Mouse (Mus musculus): ENCODE measurements around the gene Psme2. TPM values are rescaled to one million over a fixed set of nuclear protein-coding genes. Genes with fewer than 3 reads are reported as not detected.

The Psme2 gene
- total RNA-seq, 2 experiments from 2014 or later: 42.3 to 45.4 TPM

GRCm38 (mm10) chr14:55598521-55599390 is 7.8 kb upstream of the Psme2 start:
- no peak for DNase-seq (ENCODE audit: low spot score in 2 of 2)
- intact Hi-C loops (cut with DNase I): no loop called here

DNA sequence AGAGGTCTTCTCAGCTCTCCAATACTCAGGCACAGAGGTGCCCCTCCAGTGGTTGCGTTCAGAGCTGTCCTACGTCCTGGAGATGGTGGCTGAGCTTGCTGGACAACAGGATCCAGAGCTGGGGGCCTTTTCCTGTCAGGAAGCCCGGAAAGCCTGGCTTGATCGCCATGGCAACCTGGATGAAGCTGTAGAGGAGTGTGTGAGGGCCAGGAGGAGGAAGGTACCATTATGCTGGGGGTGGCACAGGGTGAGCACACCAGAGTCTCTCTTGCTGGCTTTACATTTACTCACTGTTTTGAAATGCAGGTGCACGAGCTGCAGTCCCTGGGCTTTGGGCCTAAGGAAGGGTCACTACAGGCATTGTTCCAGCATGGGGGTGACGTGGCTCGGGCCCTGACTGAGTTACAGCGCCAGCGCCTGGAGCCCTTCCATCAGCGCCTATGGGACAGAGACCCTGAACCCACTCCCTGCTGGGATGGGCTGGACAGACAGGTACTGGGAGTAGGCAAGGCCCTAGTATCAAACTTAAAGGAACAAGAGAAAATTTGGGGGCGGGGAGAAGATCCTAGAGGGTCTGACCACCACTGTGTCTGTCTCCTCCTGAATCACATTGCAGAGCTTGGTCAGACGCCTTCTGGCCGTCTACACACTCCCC is 5.2 kb upstream of the Psme2 start:
- intact Hi-C loops (cut with DNase I): no loop called here
- no peak for DNase-seq (ENCODE audit: low spot score in 2 of 2)

- no peak for DNase-seq (ENCODE audit: low spot score in 2 of 2)
- intact Hi-C loops (cut with DNase I): no loop called here
Measured at GRCm38 (mm10) chr14:55592226-55592625, 1.3 kb upstream of the Psme2 start.

- intact Hi-C loops (cut with DNase I): loop anchor here (2.0 kb wide), 1 partner anchor 31 kb away; the partner anchor contains the start of genes A730061H03Rik and Dcaf11
- DNase-seq (ENCODE audit: low spot score in 2 of 2): peak; percentile 91 to 93
Measured at GRCm38 (mm10) chr14:55591331-55591891, 498 bp upstream of the Psme2 start, which contains the start of gene Rnf31. Rnf31 (plus strand) TSS chr14:55591708.

DNA sequence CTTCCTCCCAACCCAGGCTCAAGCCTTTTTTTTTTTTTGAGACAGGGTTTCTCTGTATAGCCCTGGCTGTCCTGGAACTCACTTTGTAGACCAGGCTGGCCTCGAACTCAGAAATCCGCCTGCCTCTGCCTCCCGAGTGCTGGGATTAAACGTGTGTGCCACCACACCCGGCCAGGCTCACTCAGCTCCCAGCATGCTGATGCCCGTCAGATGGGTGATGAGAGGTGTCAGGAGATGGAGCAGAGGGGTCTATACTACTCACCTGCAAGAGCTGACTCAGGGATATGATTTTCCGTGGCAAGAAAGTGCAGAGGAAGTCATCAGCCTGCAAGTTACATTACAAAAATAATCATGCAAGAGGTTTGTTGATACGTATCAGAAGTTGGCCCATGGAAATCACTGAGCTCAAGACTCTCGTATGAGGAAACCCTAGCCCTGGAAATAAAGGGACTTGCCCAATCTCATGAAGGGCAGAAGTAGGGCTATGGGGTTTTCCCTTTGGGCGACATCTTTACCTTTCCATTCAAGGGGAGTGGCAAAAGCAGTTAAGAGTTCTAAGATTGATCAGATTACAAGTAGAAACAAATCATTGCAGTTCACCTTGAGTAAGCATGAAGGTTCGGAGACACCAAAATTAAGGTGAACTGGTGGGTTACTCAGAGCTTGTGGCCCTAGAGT is 1.0 kb downstream of the Psme2 start:
- DNase-seq (ENCODE audit: low spot score in 2 of 2): no peak
- intact Hi-C loops (cut with DNase I): loop anchor here (2.0 kb wide), 1 partner anchor 29 kb away; the partner anchor contains the start of genes A730061H03Rik and Dcaf11

DNA sequence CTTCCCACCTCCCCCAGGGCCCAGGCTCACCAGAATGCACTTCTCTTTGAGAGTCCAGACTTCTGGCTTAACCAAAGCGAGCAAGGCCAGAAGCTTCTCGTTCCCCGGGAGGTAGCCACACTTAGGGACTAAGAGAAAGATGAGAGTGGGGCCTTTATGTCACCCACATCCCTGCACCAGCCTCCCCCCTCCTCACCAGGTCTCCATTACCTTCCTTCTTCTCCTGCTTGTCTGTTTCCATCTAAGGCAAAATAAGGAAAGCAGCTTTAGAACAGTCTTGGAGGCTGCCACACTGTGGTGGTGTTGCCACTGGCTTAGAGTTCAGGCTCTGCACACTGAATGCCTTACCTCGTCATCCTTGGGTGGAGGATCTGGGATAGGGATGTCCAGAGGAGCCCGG is 1.6 kb downstream of the Psme2 start:
- intact Hi-C loops (cut with DNase I): no loop called here
- no peak for DNase-seq (ENCODE audit: low spot score in 2 of 2)

GRCm38 (mm10) chr14:55586149-55586548 is 4.8 kb downstream of the Psme2 start:
- intact Hi-C loops (cut with DNase I): no loop called here
- DNase-seq (ENCODE audit: low spot score in 2 of 2): no peak

DNA sequence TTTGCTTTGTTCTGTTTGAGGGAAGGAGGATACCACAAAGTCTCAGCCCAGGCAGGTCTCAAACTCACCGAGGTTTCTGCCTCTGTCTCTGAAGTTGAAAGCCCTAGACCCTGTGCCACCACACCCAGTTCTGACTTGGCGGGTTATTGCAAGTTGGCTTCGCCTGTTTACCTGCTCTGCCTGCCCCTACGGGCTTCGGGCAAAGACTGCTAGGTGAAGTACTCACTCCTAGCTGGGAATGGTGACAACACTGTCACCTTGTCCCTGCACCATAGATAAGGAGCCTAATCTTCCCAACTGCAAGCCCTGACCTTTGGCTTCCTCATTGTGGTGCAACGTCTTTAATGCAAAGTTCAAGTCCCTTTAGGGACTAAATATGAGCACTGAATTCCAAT is 5.3 kb downstream of the Psme2 start:
- intact Hi-C loops (cut with DNase I): no loop called here
- DNase-seq (ENCODE audit: low spot score in 2 of 2): no peak

GRCm38 (mm10) chr14:55584702-55585565 is 6.0 kb downstream of the Psme2 start, which contains the start of gene Emc9:
Emc9 (minus strand) TSS chr14:55585302.
- intact Hi-C loops (cut with DNase I): no loop called here
- peak; percentile 57 to 73 for DNase-seq (ENCODE audit: low spot score in 2 of 2)

- intact Hi-C loops (cut with DNase I): no loop called here
- no peak for DNase-seq (ENCODE audit: low spot score in 2 of 2)
Measured at GRCm38 (mm10) chr14:55584303-55584701, 6.6 kb downstream of the Psme2 start.

DNA sequence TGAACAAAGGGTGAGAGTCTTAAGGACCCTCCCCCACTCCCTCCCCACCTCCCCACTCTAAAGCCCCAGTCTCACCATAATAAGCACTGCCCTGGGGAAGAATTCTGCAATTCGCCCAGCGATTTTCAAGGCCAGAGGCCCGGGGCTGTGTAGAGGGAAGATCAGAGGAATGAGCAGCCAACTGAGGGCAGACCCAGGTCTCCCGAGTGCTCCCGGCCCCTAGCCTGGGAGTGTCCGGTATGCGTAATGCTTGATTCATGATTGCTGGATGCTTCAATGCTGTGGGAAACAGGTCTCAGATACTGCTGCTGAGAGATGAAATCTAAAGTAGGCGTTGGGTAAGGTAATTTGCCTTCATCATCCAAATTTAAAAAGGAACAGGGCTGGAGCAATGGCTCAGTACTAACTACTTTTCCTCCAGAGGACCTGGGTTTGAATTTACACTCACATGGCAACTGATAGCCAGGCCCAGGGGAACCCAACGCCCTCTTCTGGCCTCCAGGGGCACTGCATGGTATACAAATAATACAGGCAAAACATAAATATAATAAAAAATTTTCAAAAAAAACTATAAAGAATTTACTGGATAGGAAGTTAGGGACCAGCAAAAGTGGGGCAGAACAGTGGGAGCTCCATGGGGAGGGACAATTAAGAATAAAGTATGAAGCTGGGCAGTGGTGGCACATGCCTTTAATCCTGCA is 8.8 kb downstream of the Psme2 start:
- DNase-seq (ENCODE audit: low spot score in 2 of 2): no peak
- intact Hi-C loops (cut with DNase I): no loop called here

DNA sequence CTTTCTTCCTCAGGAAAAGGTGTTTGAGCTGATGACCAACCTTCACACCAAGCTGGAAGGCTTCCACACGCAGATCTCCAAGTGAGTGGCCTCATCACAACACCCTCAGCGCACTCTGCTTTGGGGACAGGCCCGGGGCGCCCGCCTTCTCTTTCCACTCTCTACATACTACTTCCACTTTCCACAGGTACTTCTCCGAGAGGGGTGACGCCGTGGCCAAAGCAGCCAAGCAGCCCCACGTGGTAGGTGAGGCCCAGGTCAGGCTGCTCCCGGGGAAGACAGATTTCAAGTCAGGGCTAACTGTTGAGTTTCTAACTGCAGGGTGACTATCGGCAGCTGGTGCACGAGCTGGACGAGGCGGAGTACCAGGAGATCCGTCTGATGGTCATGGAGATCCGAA is 10.2 kb downstream of the Psme2 start:
- intact Hi-C loops (cut with DNase I): no loop called here
- DNase-seq (ENCODE audit: low spot score in 2 of 2): no peak

GRCm38 (mm10) chr14:55579511-55580496 is 11.1 kb downstream of the Psme2 start:
- no peak for DNase-seq (ENCODE audit: low spot score in 2 of 2)
- intact Hi-C loops (cut with DNase I): no loop called here

DNA sequence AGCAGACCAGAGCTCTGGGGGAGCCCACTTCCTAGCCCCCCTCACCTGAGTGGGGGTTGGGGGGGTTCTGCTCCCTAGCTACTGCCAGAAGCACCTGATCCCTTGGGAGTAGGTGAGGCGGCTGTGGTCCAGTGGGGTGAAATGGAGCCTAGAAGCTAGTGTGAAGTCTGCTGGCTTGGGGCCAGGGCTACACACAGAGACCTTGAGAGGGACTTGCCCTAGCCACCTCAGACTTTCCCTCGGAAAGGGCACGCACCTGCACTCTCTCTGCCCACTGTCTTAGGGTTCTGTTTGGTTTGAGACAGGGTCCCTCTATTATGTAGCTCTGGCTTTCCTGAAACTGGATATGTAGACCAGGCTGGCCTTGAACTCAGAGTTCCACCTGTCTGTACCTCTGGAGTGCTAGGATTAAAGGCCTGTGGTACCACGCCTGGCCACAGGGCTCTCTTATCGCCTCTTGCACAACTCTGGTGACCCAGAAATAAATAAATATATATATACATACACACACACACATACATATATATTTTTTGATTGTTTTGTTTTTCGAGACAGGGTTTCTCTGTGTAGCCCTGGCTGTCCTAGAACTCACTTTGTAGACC is 12.1 kb downstream of the Psme2 start:
- intact Hi-C loops (cut with DNase I): no loop called here
- no peak for DNase-seq (ENCODE audit: low spot score in 2 of 2)

DNA sequence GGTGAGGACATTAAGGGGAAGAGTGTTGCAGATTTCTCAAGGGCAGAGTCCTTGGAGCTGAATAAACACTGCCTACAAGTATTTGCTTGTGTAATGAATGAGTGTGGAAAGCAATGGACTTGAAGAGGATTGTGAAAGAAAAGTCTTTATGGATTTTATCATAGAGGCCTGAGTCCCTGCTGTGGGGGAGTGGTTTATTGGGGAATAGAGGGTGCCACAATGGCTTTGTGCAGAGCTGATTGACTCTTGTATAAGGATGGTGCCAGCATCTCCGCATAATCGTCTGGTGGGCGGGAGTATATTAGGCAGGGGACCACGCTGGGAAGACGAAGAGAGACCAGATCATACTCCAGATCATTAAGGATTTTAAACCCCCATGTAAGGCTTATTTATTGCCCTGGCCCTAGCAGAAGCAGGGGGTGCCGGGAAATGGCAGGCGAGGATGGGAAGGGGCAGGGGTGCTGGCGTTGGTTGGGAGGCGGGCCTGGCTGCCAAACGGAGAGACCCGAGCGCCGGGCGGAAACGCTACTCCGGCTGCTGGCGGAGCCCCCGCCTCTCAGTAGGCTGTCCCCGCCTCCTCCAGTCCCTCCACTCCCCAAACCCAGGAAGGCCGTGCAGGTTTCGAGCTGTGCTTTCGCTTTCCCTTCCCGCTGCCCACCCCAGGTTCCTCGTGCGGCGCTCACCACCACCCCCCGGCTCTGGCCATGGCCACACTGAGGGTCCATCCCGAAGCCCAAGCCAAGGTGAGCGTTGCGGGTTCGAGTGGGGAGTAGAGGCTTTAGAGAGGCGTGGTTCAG is 12.8 kb downstream of the Psme2 start, which contains the start of gene Psme1:
TSS of gene Psme1 (plus strand) at position 253 of the 797 bp plus-strand sequence.
- peak; percentile 64 to 69 for DNase-seq (ENCODE audit: low spot score in 2 of 2)
- intact Hi-C loops (cut with DNase I): no loop called here

DNA sequence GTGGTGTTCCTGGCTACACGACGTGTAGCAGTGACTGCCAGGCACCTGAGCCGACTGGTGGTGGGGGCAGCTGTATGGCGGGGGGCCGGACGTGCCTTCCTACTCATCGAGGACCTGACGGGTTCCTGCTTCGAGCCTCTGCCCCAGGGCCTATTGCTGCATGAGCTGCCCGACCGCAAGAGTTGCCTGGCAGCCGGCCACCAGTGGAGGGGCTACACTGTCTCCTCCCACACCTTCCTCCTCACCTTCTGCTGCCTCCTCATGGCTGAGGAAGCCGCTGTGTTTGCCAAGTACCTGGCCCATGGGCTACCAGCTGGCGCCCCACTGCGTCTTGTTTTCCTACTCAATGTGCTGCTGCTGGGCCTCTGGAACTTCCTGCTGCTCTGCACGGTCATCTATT is 14.5 kb downstream of the Psme2 start:
- intact Hi-C loops (cut with DNase I): no loop called here
- peak; percentile 22 to 29 for DNase-seq (ENCODE audit: low spot score in 2 of 2)
